Mouse (Mus musculus) midbrain, embryonic 15.5 days (tissue): ENCODE results near the gene Aftph. TPM values are rescaled to one million over a fixed set of nuclear protein-coding genes. Genes with fewer than 3 reads are reported as not detected.
"Not testable (repeated sequence)": the region's sequence is repeated elsewhere in the genome, so short reads cannot be mapped to it uniquely, and the experiment has no call there.

Source experiments
- ATAC-seq: fragments of 200-750 bp; cut with Nextera tagmentation; replicated peaks from 2 replicates; pipeline ENCODE4 v1.8.0; 2017; ENCODE audit warnings: moderate TSS enrichment
- H3K27ac ChIP-seq: fragments of 300-500 bp; sonication (generic); 2 replicates; pipeline ENCODE4 v1.5.1; 2015; ENCODE audit warnings: mild to moderate bottlenecking, inconsistent platforms
- H3K27me3 ChIP-seq: fragments of 300-500 bp; sonication (generic); replicated peaks from 2 replicates; pipeline ENCODE4 v1.6.1; 2015; ENCODE audit warnings: inconsistent platforms
- H3K36me3 ChIP-seq: fragments of 300-500 bp; sonication (generic); replicated peaks from 2 replicates; pipeline ENCODE4 v1.6.1; 2015; ENCODE audit warnings: inconsistent platforms
- H3K4me1 ChIP-seq: fragments of 300-500 bp; sonication (generic); 2 replicates; pipeline ENCODE4 v1.6.1; 2015; ENCODE audit warnings: inconsistent platforms
- H3K4me2 ChIP-seq: fragments of 300-500 bp; sonication (generic); 2 replicates; pipeline ENCODE4 v1.6.1; 2015; ENCODE audit warnings: inconsistent platforms, mild to moderate bottlenecking, moderate library complexity
- H3K4me3 ChIP-seq: fragments of 300-500 bp; sonication (generic); 2 replicates; pipeline ENCODE4 v1.5.1; 2015; ENCODE audit warnings: mild to moderate bottlenecking, inconsistent platforms
- H3K9ac ChIP-seq: fragments of 300-500 bp; sonication (generic); 2 replicates; pipeline ENCODE4 v1.6.1; 2015; ENCODE audit warnings: mild to moderate bottlenecking, inconsistent platforms
- H3K9me3 ChIP-seq: fragments of 300-500 bp; sonication (generic); 2 replicates; pipeline ENCODE4 v1.6.1; 2016; ENCODE audit warnings: inconsistent platforms
- WGBS: fragments of 180-500 bp; shearing (Covaris S2); methylation state at CpG from one replicate; pipeline ENCODE4 v1.1.7; 2015; ENCODE audit warnings: mixed read lengths; 5-methylcytosine and 5-hydroxymethylcytosine counted together
- polyA plus RNA-seq: library from polyadenylated mRNA; unstranded; fragments of >200 nt; fragmentation: Nextera tagmentation; extraction: Ambion mirVana; gene quantifications from 2 replicates; pipeline ENCODE4 v1.2.1, GENCODE M21; 2015

The Aftph gene
- polyA plus RNA-seq, 1 experiment from 2014 or later, result 35.9 TPM

GRCm38 (mm10) chr11:20772642-20773041, 31.3 kb upstream of the Aftph start:
- Histone ChIP-seq H3K27ac (no peak overlapping the region), H3K4me2 (no peak overlapping the region), H3K27me3 (no peaks in the 10 kb centered on the region), H3K4me3 (no peak overlapping the region), H3K9me3 (no peaks in the 10 kb centered on the region), H3K9ac (no peak overlapping the region), H3K4me1 (no peaks in the 10 kb centered on the region), H3K36me3 (no peaks in the 10 kb centered on the region)
- ATAC-seq, result no peak
- WGBS, result 93% methylated on average over 1 of the region's 1 CpGs

- H3K4me1 ChIP-seq, H3K4me3 ChIP-seq, ATAC-seq, H3K9ac ChIP-seq, H3K27me3 ChIP-seq, H3K27ac ChIP-seq, H3K36me3 ChIP-seq, H3K9me3 ChIP-seq, H3K4me2 ChIP-seq: not testable (repeated sequence)
- WGBS, result 89% methylated on average over 9 of the region's 9 CpGs
These were observed 30.4 kb upstream of the Aftph start for GRCm38 (mm10) chr11:20771827-20772226.

GRCm38 (mm10) chr11:20761984-20762383, 20.6 kb upstream of the Aftph start:
- not testable (repeated sequence) for H3K27ac ChIP-seq, H3K9me3 ChIP-seq, H3K27me3 ChIP-seq, H3K4me3 ChIP-seq, H3K9ac ChIP-seq, H3K36me3 ChIP-seq, H3K4me2 ChIP-seq, ATAC-seq, H3K4me1 ChIP-seq
- WGBS, result 95% methylated on average over 10 of the region's 10 CpGs

- H3K4me1 ChIP-seq, result no peaks in the 10 kb centered on the region
- no peak overlapping the region for H3K4me2 ChIP-seq
- no peak overlapping the region for H3K4me3 ChIP-seq
- 0 out of 2 replicates have a peak, but pooled peaks cover 9% of the 10 kb centered on the region for H3K9me3 ChIP-seq
- H3K27me3 ChIP-seq, result no peaks in the 10 kb centered on the region
- H3K27ac ChIP-seq, result no peak overlapping the region
- no peak overlapping the region for H3K9ac ChIP-seq
- no peak for ATAC-seq
- WGBS, result 90% methylated on average over 2 of the region's 2 CpGs
- no peaks in the 10 kb centered on the region for H3K36me3 ChIP-seq
These were observed 9.2 kb upstream of the Aftph start for GRCm38 (mm10) chr11:20750573-20750972.

GRCm38 (mm10) chr11:20743353-20743752, 2.0 kb upstream of the Aftph start:
- Histone ChIP-seq H3K9me3 (no peaks in the 10 kb centered on the region), H3K4me3 (no peak overlapping the region), H3K27me3 (no peaks in the 10 kb centered on the region)

GRCm38 (mm10) chr11:20742361-20742897, 1.0 kb upstream of the Aftph start:
- ATAC-seq, result peak; percentile 4
- no peaks in the 10 kb centered on the region for H3K9me3 ChIP-seq
- under 1% methylated on average over 9 of the region's 9 CpGs for WGBS
- H3K9ac ChIP-seq, result peak overlapping the region; percentile 53
- peak overlapping the region; percentile 73 for H3K4me2 ChIP-seq
- H3K27me3 ChIP-seq, result no peaks in the 10 kb centered on the region
- peak overlapping the region; percentile 91 for H3K27ac ChIP-seq
- H3K36me3 ChIP-seq, result no peaks in the 10 kb centered on the region
- peak overlapping the region; percentile 92 for H3K4me3 ChIP-seq
- peaks cover 9% of the 10 kb centered on the region for H3K4me1 ChIP-seq

More at GRCm38 (mm10) chr11:20743353-20743752, 2.0 kb upstream of the Aftph start:
- Histone ChIP-seq H3K27ac (no peak overlapping the region), H3K36me3 (no peaks in the 10 kb centered on the region), H3K4me2 (no peak overlapping the region), H3K9ac (no peak overlapping the region), H3K4me1 (peaks cover 9% of the 10 kb centered on the region)
- ATAC-seq, result no peak

GRCm38 (mm10) chr11:20740481-20741200, 748 bp downstream of the Aftph start:
- Histone ChIP-seq H3K27me3 (no peaks in the 10 kb centered on the region), H3K36me3 (no peaks in the 10 kb centered on the region), H3K4me3 (peak overlapping the region; percentile 92), H3K4me2 (peak overlapping the region; percentile 63), H3K4me1 (peaks cover 9% of the 10 kb centered on the region), H3K27ac (peak overlapping the region; percentile 91), H3K9ac (peak overlapping the region; percentile 73), H3K9me3 (no peaks in the 10 kb centered on the region)
- WGBS, result under 1% methylated on average over 42 of the region's 56 CpGs
- ATAC-seq, result peak; percentile 65

GRCm38 (mm10) chr11:20734066-20734465, 7.3 kb downstream of the Aftph start:
- 89% methylated on average over 3 of the region's 3 CpGs for WGBS
- no peak for ATAC-seq
- no peak overlapping the region for H3K4me3 ChIP-seq

GRCm38 (mm10) chr11:20733486-20734030, 7.8 kb downstream of the Aftph start:
- Histone ChIP-seq H3K27me3 (no peaks in the 10 kb centered on the region), H3K9me3 (no peaks in the 10 kb centered on the region), H3K9ac (no peak overlapping the region), H3K27ac (no peak overlapping the region), H3K4me2 (no peak overlapping the region), H3K4me3 (no peak overlapping the region), H3K36me3 (no peaks in the 10 kb centered on the region), H3K4me1 (no peaks in the 10 kb centered on the region; the same call in 1 of the 2 replicates)
- WGBS, result 56% methylated on average over 3 of the region's 3 CpGs
- no peak for ATAC-seq

More at GRCm38 (mm10) chr11:20734066-20734465, 7.3 kb downstream of the Aftph start:
- H3K27ac ChIP-seq, result no peak overlapping the region
- no peaks in the 10 kb centered on the region for H3K9me3 ChIP-seq
- H3K9ac ChIP-seq, result no peak overlapping the region
- H3K27me3 ChIP-seq, result no peaks in the 10 kb centered on the region
- H3K4me1 ChIP-seq, result peaks cover 4% of the 10 kb centered on the region
- no peaks in the 10 kb centered on the region for H3K36me3 ChIP-seq
- no peak overlapping the region for H3K4me2 ChIP-seq

- Histone ChIP-seq H3K27me3 (no peaks in the 10 kb centered on the region), H3K4me1 (no peaks in the 10 kb centered on the region), H3K9ac (no peak overlapping the region), H3K4me2 (no peak overlapping the region), H3K27ac (no peak overlapping the region), H3K4me3 (no peak overlapping the region), H3K9me3 (no peaks in the 10 kb centered on the region), H3K36me3 (peaks cover 16% of the 10 kb centered on the region; the same call in 1 of the 2 replicates)
- WGBS, result 100% methylated on average over 1 of the region's 1 CpGs
- no peak for ATAC-seq
These were observed 12.0 kb downstream of the Aftph start for GRCm38 (mm10) chr11:20729403-20729802.

GRCm38 (mm10) chr11:20728044-20728443, 13.3 kb downstream of the Aftph start:
- H3K9me3 ChIP-seq, result no peaks in the 10 kb centered on the region
- H3K27ac ChIP-seq, result no peak overlapping the region
- no peak overlapping the region for H3K4me2 ChIP-seq
- peaks cover 16% of the 10 kb centered on the region; the same call in 1 of the 2 replicates for H3K36me3 ChIP-seq
- 0 out of 2 replicates have a peak, but pooled peaks cover under 1% of the 10 kb centered on the region for H3K4me1 ChIP-seq
- no peak overlapping the region for H3K9ac ChIP-seq
- no peak for ATAC-seq
- 95% methylated on average over 2 of the region's 2 CpGs for WGBS
- no peaks in the 10 kb centered on the region for H3K27me3 ChIP-seq
- H3K4me3 ChIP-seq, result no peak overlapping the region

GRCm38 (mm10) chr11:20723572-20723971, 17.8 kb downstream of the Aftph start:
- peaks cover 16% of the 10 kb centered on the region; the same call in 1 of the 2 replicates for H3K36me3 ChIP-seq
- H3K27me3 ChIP-seq, result no peaks in the 10 kb centered on the region
- no peak for ATAC-seq
- no peaks in the 10 kb centered on the region for H3K9me3 ChIP-seq
- H3K27ac ChIP-seq, result no peak overlapping the region
- no peak overlapping the region for H3K9ac ChIP-seq
- no peak overlapping the region for H3K4me2 ChIP-seq
- 83% methylated on average over 5 of the region's 5 CpGs for WGBS
- H3K4me1 ChIP-seq, result 0 out of 2 replicates have a peak, but pooled peaks cover 3% of the 10 kb centered on the region
- H3K4me3 ChIP-seq, result no peak overlapping the region
